Mouse (Mus musculus): ENCODE data around the gene Mfap5.

DNA sequence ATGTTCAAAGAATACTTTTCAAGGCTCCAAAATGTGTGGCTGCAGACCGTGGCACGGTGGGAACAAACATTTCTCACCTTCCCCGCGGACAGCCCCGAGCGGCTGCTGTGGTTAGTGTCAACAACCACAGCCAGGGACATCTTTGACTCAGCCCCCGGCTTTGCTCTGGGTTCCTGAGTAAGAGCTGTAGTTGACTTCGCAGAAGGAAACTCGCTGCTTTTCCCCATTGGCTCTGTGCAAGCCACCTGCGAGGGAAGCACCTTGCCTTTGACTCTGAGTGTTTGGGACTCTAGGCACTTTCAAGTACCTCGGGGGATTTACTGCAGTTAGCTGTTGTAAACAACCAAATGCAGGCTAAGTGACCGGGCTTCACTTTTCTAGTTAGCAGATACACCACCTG is 22.0 kb downstream of the Mfap5 start:
- TF ChIP-seq CTCF (IDR thresholded peaks at IDR 0.05; ENCODE audit: control insufficient read depth, insufficient read depth, low read length) (no peak), POLR2A (IDR thresholded peaks at IDR 0.05; ENCODE audit: borderline replicate concordance, control insufficient read depth, low read depth, low read length) (no peak)

All from bone marrow, adult 2 months (tissue).